Mouse (Mus musculus) left cerebral cortex, adult 9 months (tissue): ENCODE results near the gene Bub3.

Experiments used
- DNase-seq, 2 experiments: peaks; one replicate each; pipeline ENCODE4 v3.0.0; 2022; ENCODE audit warnings: low spot score in 2 of 2

The Bub3 gene

DNA sequence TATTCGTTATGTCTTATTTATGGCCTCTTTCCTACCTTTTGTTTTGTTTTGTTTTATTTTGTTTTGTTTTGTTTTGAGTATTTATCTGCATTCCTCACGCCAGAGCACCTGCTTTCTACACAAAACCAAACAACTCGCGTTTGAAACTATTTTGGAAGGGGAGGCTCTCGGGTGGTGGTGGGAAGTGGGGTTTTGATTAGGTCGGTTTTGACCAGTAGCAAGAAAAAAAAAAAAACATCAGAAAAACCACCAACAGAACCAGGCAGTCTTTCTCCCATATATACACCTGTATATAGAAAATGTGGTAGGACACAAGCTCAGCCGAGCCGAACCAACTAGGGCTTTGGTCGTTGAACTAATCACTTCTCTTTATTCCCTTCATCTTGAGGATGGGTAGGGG is 3.9 kb upstream of the Bub3 start:
- no peak for DNase-seq

DNA sequence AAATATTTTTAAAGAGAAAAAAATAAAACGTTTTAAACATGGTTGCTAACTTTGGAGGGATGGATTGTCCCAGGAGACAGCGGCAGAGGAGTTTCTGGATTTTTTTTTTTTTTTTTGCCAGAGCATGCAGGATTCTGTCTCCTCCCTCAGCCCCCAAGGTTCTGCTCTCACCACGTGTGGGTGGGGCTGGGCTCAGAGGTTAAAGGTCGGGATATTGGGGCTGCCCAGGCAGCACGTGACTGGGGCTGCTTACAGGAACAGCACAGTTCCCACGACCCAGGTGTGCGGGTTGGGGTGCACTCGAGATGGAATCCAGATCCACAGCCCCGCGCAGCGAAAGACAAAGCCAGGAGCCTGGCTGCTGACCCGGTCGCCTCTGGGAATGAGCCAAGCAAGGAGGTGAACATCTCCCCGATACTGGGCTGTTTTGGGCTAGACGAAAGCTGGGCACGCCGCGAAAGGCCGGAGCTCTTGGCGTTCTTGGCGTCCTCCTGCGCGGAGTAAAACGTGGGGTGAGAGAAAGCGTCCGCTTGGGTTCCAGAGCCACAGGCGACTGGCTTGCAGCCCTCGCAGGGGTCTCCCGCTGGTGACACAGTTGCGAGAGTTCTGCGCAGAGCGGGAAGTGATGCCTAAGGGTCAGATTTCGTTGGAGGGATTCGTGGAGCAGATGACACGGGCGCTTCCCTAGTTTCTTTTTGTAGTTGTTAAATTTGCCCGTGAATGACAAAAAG is 3.3 kb upstream of the Bub3 start:
- no peak for DNase-seq

DNA sequence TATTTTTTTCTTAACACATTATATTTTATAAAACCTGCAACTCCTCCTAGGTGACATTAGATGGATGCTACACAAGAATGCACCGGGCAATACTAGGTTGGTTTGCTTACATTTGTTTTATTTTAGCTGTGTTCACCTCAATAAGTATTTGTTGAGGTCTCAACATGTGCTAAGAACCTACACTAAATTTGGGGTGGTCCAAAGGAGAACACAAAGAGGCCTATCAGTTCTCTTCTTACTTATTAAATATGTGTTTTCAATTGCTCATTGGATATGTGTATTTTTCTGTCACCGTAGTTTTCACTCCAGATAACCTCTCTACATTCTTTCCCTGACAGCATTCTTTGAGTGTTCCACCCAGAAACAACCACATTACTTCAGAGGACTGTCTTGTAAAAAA is 2.3 kb upstream of the Bub3 start:
- no peak for DNase-seq

DNA sequence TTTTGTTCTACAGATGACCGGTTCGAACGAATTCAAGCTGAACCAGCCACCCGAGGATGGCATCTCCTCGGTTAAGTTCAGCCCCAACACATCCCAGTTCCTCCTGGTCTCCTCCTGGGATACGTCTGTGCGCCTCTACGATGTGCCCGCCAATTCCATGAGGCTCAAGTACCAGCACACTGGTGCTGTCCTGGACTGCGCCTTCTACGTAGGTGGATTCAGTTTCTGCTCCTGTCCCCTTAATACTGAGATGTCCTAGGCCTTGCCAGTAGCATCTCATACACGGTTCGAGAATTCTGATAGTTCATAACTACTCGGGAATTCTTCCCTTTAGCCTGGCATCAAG is 648 bp downstream of the Bub3 start:
- no peak for DNase-seq

DNA sequence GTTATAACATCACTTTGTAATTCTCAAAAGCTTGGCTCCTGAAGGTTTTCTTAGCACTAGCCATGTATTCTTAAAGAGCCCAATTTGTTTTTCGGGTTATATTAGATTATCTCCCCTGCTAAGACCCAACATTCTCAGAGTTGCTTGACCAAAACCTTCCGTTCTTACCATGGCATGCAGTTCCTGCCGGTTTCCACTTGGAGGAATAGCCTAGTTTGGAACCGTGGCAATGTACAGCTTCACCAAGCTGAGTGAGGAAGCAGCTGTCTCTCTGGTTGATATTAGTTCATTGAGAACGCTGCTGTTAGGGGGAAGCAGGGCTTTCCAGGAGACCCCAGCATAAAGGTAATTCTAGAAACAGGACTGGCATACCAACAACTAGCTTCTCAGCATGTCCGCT is 15.2 kb downstream of the Bub3 start:
- DNase-seq = no peak

DNA sequence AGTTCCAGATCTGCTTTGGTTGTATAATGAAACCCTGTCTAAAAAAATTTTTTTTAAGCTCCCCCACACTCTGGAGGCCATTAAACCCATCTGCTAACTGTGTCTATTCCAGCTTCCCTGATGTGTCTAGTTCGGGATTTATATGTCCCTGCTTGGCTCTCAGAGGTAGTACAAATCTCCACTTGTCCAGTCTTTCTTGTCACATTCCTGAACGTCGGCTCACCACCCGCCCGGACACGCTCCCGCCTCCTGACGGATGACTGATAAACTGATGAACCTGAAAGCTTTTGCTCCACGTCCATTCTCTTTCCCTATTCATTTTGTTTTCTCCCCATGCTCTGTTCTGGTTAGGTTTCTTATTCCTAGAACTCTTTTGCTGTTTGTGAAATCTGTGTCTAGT is 22.2 kb downstream of the Bub3 start:
- DNase-seq = no peak

DNA sequence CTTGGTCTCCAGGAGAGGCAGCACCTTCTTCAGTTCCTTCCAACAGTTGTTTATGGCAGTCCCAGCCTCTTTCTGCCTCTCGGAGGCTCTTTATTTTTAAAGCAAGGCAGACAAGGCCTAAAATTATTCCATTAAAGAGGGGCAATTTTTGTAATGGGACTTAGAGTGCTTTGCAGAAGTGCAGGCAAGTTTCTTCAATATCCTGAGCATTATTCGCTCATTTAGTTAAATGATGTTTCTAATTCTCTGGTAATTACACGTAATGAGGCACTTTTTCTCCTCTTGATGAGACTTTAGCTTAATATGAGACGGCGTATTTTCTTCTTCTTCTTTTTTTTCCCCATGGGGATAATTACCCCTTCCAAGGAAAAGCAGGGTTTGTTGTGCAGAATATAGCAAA is 25.5 kb downstream of the Bub3 start:
- DNase-seq = no peak

DNA sequence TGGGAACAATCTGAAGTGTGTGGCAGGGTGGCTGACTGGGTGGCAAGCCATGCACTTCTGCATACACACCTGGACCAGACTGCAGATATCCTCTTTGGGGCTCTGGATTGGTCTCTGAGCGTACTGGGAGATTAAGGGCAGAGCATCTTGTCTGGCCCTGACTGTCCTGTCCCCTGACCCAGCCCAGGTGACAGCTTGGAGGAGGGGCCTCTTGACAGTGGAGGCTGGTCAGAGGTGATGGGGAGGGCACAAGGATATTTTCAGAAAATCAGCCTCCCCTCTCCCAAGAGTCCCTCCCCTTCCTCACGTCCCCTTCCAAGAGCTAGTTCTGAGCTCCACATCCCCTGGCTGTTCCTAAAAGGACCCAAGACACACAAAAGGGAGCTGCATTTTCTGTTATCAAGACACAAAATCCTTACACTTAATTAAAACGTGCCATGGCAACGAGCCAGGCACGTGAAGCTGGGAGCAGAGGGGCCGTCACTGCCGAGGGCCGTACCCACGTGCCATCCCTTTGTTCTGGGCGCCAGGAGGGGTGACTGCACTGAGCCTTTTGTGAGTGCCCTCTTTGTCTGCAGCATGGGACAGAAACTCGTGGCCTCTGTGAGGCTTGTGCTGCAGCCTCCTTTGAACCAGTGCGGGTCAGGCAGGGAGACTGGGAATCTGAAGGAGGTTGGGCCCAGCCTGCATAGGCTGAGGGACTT is 37.9 kb downstream of the Bub3 start:
- DNase-seq = peak in 1 of 2 experiments; percentile 14

DNA sequence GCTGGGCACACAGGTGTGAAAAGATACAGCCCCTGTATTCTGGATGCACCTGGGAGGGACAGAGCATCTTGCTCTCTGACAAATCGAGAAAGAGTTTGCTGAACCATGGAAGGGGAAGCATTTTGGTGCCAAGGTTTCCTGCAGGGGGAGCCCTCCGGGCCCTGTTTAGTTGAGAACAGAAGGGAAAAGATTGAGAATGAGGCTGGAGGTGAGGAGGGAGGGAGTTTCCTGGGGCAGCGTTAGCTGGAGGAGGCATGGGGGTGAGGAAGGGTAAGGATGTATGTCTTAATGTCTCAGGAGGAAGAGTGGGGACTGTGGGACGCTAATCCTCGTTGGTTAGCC is 38.4 kb downstream of the Bub3 start:
- DNase-seq = peak in 1 of 2 experiments; percentile 44

DNA sequence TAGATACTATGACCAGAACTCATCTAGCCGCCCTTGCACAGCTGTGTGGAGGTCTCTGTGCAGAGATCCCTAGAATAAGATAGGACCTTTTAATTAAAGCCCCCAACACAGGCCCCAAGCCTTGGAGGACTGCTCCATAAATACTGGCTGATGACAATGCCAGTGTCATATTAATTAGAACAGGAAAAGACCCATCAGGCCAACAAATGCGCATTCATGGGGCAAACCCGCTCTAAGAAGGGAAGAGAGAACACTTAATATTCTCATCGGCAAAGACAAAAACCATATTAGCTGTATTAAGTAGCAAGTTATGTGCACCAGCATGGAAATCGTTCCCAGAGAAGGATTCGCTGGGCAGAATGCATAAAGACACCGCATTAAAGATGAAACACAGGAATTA is 42.1 kb downstream of the Bub3 start:
- DNase-seq = no peak

DNA sequence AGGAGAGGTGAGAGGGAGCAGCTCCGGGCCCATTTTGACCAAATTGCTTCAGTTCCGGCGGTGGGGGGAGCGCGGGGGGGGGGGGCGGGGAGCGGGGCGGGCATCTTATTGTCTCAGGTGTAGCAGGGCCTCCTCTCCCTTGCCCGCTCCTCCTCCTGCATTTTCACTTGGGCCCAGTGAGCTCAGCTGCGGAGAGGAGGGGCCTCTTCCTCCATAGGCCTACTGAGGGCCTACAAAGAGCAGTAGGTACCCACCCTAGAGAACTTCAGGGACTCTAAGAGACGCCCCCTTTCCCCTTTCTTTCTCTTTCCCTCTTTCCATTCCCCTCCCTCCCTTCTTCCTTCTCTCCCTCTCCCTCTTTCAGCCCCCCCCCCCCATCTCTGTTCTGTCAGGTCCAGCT is 43.2 kb downstream of the Bub3 start:
- DNase-seq = no peak

DNA sequence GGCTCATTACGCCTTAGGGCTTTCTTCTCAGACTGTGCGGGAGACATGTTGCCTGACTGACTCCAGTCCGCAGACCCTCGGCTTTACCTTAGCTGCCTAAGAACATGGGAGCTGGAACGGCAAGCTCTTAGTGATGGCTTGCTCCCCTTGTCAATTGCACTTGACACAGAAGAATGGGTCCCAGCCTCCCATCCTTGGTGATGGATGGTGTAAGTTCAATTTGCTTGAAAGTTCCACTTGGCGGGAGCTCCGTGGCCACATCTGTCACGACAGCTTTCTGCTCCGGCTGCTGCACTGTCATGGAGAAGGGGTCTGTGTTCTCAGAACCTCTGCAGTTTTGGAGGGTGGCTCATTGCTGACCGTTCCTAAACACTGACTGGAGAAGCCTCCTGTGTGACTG is 44.9 kb downstream of the Bub3 start:
- DNase-seq = no peak

DNA sequence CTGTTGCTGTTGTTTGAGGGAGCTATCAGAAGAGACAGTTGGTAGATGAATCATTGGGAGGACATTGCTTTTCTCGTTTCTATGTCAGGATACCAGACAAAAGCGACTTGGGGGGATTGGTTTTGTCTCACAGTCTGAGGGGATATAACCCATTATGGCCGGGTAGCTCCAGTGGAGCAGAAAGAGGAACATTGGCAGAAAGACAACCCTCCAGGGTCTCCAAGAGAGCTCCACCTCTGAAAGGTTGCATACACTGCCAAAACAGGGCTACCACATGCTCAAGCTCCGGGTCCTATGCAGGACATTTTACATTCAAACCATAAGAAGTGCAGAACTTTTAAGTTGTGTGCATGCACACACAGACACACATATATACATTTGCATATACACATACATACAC is 45.5 kb downstream of the Bub3 start:
- DNase-seq = no peak

DNA sequence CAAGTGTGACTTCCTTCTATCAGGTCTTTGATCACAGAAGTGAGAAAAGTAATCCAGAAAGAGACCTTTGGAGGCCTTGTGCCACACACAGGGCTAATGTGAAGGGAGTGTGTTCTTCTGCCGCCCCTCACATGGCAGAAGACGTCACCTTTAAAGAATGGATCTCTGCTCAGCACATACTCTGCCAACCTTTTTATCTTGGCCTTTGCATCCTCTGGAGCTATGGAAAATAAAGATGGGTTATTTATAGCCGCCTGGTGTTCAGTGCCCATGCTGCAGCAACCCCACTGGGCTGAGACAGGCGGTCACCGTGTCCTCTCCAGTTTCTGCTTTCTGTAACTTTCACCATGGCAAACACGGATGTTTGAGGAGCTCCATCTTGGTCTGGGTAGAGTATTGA is 48.0 kb downstream of the Bub3 start:
- no peak for DNase-seq

DNA sequence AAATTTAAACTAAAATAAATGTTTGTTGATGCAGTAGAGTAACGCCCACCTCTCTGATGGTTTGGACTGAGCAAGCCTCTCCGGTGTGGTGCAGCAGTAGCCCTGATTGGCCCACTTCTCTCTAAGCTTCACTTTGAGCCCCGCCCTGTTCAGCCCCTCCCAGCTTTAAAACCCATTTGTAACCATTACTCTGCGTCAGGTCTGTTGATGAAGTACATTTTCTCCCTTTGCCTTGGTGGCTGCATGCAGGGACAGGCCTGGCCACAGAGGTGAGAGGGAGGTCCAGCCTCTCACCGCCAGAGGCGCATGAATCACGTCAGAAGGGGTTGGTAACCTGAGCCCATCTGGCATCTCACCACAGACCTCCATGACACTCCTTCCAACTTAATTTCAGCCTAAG is 49.7 kb downstream of the Bub3 start:
- DNase-seq = no peak
